Mouse (Mus musculus) limb, embryonic 14.5 days (tissue): ENCODE results near the gene Fkbp9. TPM values are rescaled to one million over a fixed set of nuclear protein-coding genes. Genes with fewer than 3 reads are reported as not detected.

Experiments used
- ATAC-seq: fragments of 200-750 bp; cut with Nextera tagmentation; 2 replicates; pipeline ENCODE4 v1.8.0; 2017; ENCODE audit warnings: low read depth, moderate number of reproducible peaks, moderate TSS enrichment; ENCODE audit not compliant: low FRiP score
- DNase-seq: peaks from one replicate; pipeline ENCODE4 v3.0.0-alpha.2; 2015; ENCODE audit warnings: low spot score
- H3K27ac ChIP-seq: fragments of 300-500 bp; sonication (generic); replicated peaks from 2 replicates; pipeline ENCODE4 v1.5.1; 2014; ENCODE audit warnings: low read depth, mild to moderate bottlenecking, low read length, moderate library complexity, mixed read lengths
- H3K27me3 ChIP-seq: fragments of 300-500 bp; sonication (generic); 2 replicates; pipeline ENCODE4 v1.6.1; 2014; ENCODE audit warnings: low read length, mixed read lengths; ENCODE audit not compliant: control insufficient read depth, insufficient read depth
- H3K36me3 ChIP-seq: fragments of 300-500 bp; sonication (generic); 2 replicates; pipeline ENCODE4 v1.6.1; 2014; ENCODE audit warnings: mild to moderate bottlenecking, low read length, moderate library complexity, mixed read lengths; ENCODE audit not compliant: control insufficient read depth, insufficient read depth
- H3K4me1 ChIP-seq: fragments of 300-500 bp; sonication (generic); 2 replicates; pipeline ENCODE4 v1.6.1; 2014; ENCODE audit warnings: antibody characterized with exemption, low read length, mixed read lengths; ENCODE audit not compliant: control insufficient read depth, insufficient read depth
- H3K4me2 ChIP-seq: fragments of 300-500 bp; sonication (generic); replicated peaks from 2 replicates; pipeline ENCODE4 v1.6.1; 2014; ENCODE audit warnings: low read depth, mild to moderate bottlenecking, low read length, moderate library complexity; ENCODE audit not compliant: severe bottlenecking
- H3K4me3 ChIP-seq: fragments of 300-500 bp; sonication (generic); replicated peaks from 2 replicates; pipeline ENCODE4 v1.5.1; 2014; ENCODE audit warnings: low read length
- H3K9ac ChIP-seq: fragments of 300-500 bp; sonication (generic); 2 replicates; pipeline ENCODE4 v1.6.1; 2014; ENCODE audit warnings: mild to moderate bottlenecking, low read depth, low read length, moderate library complexity; ENCODE audit not compliant: severe bottlenecking
- H3K9me3 ChIP-seq: fragments of 300-500 bp; sonication (generic); 2 replicates; pipeline ENCODE4 v1.6.1; 2016; ENCODE audit warnings: low read length; ENCODE audit not compliant: control insufficient read depth
- POLR2A ChIP-seq: fragments of 200-500 bp; IDR thresholded peaks from 2 replicates; pipeline ENCODE4 v1.8.0; 2012; ENCODE audit warnings: inconsistent platforms, mild to moderate bottlenecking, moderate library complexity, borderline replicate concordance; ENCODE audit not compliant: insufficient read depth, insufficient read length; ENCODE audit errors: extremely low read depth
- WGBS: fragments of 180-500 bp; shearing (Covaris S2); extraction: QIAGEN DNeasy Blood & Tissue Kit; methylation state at CpG from one replicate; pipeline ENCODE4 v1.1.7; 2014; 5-methylcytosine and 5-hydroxymethylcytosine counted together
- polyA plus RNA-seq, 2 experiments: library from polyadenylated mRNA; depleted of rRNA in 1 of 2; stranded (reverse) in 1 of 2; unstranded in 1 of 2; fragments of >200 nt; fragmentation: Nextera tagmentation in 1 of 2; extraction: Ambion mirVana in 1 of 2; gene quantifications; 2 replicates each; pipeline versions ENCODE4 v1.2.1 to v1.2.3; 2012 to 2014

Fkbp9 gene
- polyA plus RNA-seq, 2 experiments, result 219 to 239 TPM

DNA sequence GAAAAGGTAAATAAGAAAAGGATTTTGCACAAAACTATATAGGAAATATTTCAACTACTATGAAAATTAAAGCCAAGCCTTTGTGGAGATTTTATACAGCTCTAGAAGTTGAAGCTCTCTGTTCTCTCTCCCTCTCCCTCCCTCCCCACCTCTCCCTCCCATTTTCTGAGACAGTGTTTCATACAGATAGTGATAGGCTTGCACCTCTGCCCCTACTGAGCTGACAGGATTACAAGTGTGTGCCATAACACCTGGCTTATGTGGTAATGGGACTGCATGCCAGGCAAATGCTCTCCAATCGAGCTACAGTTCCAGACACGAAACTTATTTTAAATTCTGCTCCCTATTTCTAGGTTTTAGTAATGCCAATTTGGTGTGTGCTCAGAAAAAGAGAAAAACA, 79.1 kb downstream of the Fkbp9 start:
- no peak overlapping the region for H3K27ac ChIP-seq
- H3K4me3 ChIP-seq, result no peak overlapping the region
- DNase-seq, result no peak
- H3K9ac ChIP-seq, result no peak overlapping the region
- H3K9me3 ChIP-seq, result no peaks in the 10 kb centered on the region
- ATAC-seq, result no peak
- WGBS, result 80% methylated on average over 2 of the region's 2 CpGs
- H3K4me1 ChIP-seq, result no peaks in the 10 kb centered on the region
- H3K4me2 ChIP-seq, result no peak overlapping the region
- no peaks in the 10 kb centered on the region for H3K36me3 ChIP-seq
- no peaks in the 10 kb centered on the region for H3K27me3 ChIP-seq
- no peak for TF ChIP-seq POLR2A

GRCm38 (mm10) chr6:56913092-56913858, 81.4 kb downstream of the Fkbp9 start:
- H3K9ac ChIP-seq, result no peak overlapping the region
- no peaks in the 10 kb centered on the region for H3K27me3 ChIP-seq
- H3K4me2 ChIP-seq, result no peak overlapping the region
- no peaks in the 10 kb centered on the region for H3K36me3 ChIP-seq
- 77% methylated on average over 2 of the region's 2 CpGs for WGBS
- no peak overlapping the region for H3K27ac ChIP-seq
- no peak for TF ChIP-seq POLR2A
- H3K4me3 ChIP-seq, result no peak overlapping the region
- H3K4me1 ChIP-seq, result no peaks in the 10 kb centered on the region
- no peak for DNase-seq
- no peak for ATAC-seq
- no peaks in the 10 kb centered on the region for H3K9me3 ChIP-seq

GRCm38 (mm10) chr6:56916279-56916678, 84.4 kb downstream of the Fkbp9 start:
- Histone ChIP-seq H3K4me3 (no peak overlapping the region), H3K4me1 (no peaks in the 10 kb centered on the region), H3K4me2 (no peak overlapping the region), H3K27me3 (no peaks in the 10 kb centered on the region), H3K27ac (no peak overlapping the region), H3K36me3 (no peaks in the 10 kb centered on the region), H3K9me3 (no peaks in the 10 kb centered on the region), H3K9ac (no peak overlapping the region)
- ATAC-seq, result no peak
- no peak for DNase-seq
- no peak for TF ChIP-seq POLR2A
- 67% methylated on average over 2 of the region's 2 CpGs for WGBS

DNA sequence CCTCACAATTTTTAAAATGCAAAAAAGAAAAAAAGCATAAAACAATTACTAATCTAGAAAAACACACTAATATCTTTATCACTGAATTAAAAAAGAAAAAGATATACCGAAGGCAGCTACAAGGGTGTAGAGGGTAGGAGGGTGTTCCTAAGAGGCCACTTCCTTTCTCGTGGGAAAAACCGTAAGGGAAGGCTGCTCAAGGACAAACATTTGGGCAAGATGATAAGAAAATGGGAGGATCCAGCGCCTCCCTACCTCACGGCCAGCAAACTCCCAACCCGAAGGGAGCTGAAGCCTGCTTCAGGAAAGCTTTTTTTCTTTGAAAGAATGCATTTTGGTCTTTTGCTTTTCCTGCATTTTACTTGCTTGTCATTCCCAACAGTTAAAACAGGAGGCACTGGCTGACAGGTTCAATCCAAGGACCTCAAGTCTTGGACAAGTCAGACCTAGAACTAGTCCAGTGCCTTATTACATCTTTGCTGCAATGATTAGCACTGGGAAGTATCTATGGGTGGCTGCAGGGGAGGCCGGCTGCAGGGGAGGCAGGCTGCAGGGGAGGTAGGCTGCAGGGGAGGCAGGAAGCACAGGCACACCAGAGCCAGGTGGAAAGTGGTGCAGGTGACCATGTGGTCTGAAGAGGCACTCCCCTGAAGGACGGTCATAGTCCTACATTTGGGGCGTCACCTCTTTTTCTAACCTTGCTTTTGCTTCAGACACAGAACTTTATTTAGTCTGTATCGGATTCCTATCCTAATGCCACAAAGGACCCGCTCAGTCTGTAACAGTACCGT, 85.9 kb downstream of the Fkbp9 start:
- Histone ChIP-seq H3K4me3 (no peak overlapping the region), H3K27me3 (no peaks in the 10 kb centered on the region), H3K9me3 (no peaks in the 10 kb centered on the region), H3K36me3 (no peaks in the 10 kb centered on the region), H3K9ac (no peak overlapping the region), H3K27ac (no peak overlapping the region), H3K4me1 (no peaks in the 10 kb centered on the region; the same call in 1 of the 2 replicates), H3K4me2 (no peak overlapping the region)
- ATAC-seq (no peak), DNase-seq (no peak)
- TF ChIP-seq POLR2A, result no peak
- 75% methylated on average over 12 of the region's 12 CpGs for WGBS

DNA sequence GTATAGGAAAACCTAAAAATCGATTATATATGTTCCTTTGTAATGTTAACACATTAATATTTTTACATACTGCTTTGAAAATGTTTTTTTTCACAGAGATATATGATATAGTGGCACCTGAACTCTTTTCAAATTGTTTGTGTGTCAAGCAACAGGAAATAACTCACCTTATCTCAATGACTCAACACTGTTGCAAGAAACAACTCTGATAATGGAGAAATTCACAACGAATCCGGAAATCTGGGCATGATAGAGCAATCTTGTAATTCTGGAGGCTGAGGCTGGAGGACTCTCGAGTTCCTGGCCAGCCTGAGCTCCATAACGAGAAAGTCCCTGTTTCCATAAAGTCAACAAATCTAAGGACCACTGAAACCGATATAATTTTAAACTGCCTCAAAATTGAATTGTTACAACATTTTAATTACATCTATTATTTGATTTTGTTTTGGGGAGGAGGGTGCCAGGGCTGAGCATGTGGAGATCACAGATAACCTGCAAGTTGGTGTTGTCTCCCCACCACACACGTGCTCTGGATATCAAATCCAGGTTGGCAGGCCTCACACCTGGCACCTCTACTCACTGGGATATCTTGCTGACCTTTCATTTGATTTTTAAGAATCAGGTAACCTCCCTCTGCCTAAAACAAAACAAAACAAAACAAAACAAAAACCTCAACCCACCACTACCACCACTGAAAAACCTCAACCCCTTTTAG, 87.6 kb downstream of the Fkbp9 start:
- Histone ChIP-seq H3K27me3 (no peaks in the 10 kb centered on the region), H3K9me3 (no peaks in the 10 kb centered on the region), H3K4me2 (no peak overlapping the region), H3K27ac (no peak overlapping the region), H3K9ac (no peak overlapping the region), H3K36me3 (no peaks in the 10 kb centered on the region), H3K4me3 (no peak overlapping the region), H3K4me1 (no peaks in the 10 kb centered on the region; the same call in 1 of the 2 replicates)
- DNase-seq (no peak), ATAC-seq (no peak)
- 80% methylated on average over 7 of the region's 7 CpGs for WGBS
- no peak for TF ChIP-seq POLR2A
